Mouse (Mus musculus) heart, postnatal 0 days (tissue): ENCODE results near the gene Arhgap24.

Experiments
- CTCF ChIP-seq: IDR thresholded peaks from 2 replicates; pipeline ENCODE4 v1.5.1; 2016; ENCODE audit warnings: antibody characterized with exemption, control low read depth, low read depth
- EP300 ChIP-seq: IDR thresholded peaks from 2 replicates; pipeline ENCODE4 v1.6.1; 2016; ENCODE audit warnings: antibody characterized with exemption, low read depth

DNA sequence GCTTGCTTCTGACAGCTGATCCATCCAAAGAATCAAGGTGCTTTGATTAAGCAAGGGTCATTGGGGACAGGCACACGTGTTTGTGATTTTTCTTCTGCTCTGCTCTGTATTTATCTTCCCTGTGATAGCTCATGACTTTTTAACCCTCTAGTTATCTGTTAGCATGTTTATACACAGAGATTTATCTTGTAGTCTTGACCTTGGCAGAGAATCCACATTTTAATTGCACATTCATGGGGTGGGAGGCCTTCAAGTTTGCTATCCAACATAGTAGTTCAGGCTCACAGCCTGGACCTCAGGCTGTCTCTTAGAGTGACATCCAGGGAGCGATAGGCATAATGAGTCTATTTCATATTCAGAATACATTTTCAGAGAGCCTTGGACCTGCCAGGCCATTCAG is 145.5 kb downstream of the Arhgap24 start:
- TF ChIP-seq CTCF = no peak
- TF ChIP-seq EP300 = no peak
